Mouse (Mus musculus) G1E (cell line): ENCODE results near the gene Moxd1.

Source experiments
- CTCF ChIP-seq: IDR thresholded peaks from 2 replicates; pipeline ENCODE4 v1.5.1; 2012; ENCODE audit warnings: low read depth, low read length, inconsistent platforms, mixed read lengths
- GATA1 ChIP-seq: IDR thresholded peaks from 2 replicates; pipeline ENCODE4 v1.6.1; 2012; ENCODE audit warnings: borderline replicate concordance, low read length, inconsistent platforms, mixed read lengths
- GATA2 ChIP-seq: IDR thresholded peaks from 2 replicates; pipeline ENCODE4 v1.6.1; 2012; ENCODE audit warnings: low read depth, low read length, inconsistent platforms, borderline replicate concordance
- TAL1 ChIP-seq: conservative IDR thresholded peaks from 2 replicates; pipeline ENCODE4 v1.6.1; 2012; ENCODE audit warnings: low read depth, low read length, inconsistent platforms, mixed read lengths

- no peak for TF ChIP-seq CTCF
- TF ChIP-seq GATA2 = no peak
- TF ChIP-seq TAL1 = no peak
- no peak for TF ChIP-seq GATA1
Observed at GRCm38 (mm10) chr10:24258150-24258549, 34.8 kb downstream of the Moxd1 start.
